14 mouse cellular contexts compared by ENCODE assay signal in the genomic region with DNA sequence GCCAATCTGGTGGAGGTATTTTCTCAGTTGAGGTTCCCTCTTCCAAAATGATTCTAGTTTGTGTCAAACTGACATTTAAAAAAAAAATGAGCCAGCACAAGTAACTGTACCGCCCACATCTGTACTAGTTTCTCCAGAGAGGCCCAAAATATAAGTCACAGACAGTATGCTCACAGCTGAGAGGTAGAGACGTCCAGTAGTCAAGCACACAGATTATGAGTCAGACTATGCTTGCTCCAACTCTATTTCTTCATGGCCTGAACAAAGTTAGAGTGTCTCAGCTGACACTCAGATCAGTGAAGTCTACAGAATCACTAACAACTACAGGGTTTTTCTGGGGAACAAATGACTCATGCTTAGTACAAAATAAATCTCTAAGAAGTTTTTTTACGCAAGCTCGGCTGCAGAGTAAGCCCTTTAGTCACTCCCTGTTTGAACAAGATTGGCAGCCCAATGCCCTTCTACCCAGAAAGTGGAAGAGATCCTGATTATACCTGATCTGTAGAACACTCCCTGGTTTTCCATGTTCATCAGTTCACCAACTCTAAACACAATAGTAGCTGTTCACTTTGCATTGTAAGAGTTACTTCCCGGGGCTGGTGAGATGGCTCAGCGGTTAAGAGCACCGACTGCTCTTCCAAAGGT.
DNase-seq lines count a peak whose midpoint lies in the region; ATAC-seq and TF ChIP-seq lines count a peak whose summit lies in the region.
"Had no signal": no experiment of that assay in that cellular context is flagged by ENCODE, and none has a peak within 500 bp of the region (broad histone marks: within the 10 kb centered on the region; RNA-seq: fewer than 3 reads in every experiment).

No protein-coding gene starts in this region.

- no peaks in the 10 kb centered on the region for H3K27me3 ChIP-seq in heart, postnatal 0 days (ENCODE audit: control insufficient read depth, insufficient read depth, low read length)
- no peaks in the 10 kb centered on the region for H3K27me3 ChIP-seq in forebrain, embryonic 12.5 days
- H3K27me3 ChIP-seq in forebrain, embryonic 13.5 days = no peaks in the 10 kb centered on the region
- H3K27me3 ChIP-seq: heart, embryonic 15.5 days; hindbrain, embryonic 15.5 days; neural tube, embryonic 15.5 days had no signal

- WGBS in heart, postnatal 0 days = 73% methylated on average over 7 of the region's 7 CpGs
- 88% methylated on average over 7 of the region's 7 CpGs for WGBS in forebrain, embryonic 12.5 days
- WGBS in forebrain, embryonic 13.5 days = 86% methylated on average over 7 of the region's 7 CpGs

- DNase-seq in heart, postnatal 0 days (ENCODE audit: low spot score) = no peak
- DNase-seq in heart, postnatal 14 days = no peak
- DNase-seq in 3T3-L1 (ENCODE audit: low read depth, low spot score) (peak; percentile 92), adipocyte (ENCODE audit: low spot score) (peak; percentile 59)
- DNase-seq in left cerebral cortex, postnatal 25 days (ENCODE audit: low spot score in 2 of 2) = peak; percentile 64 to 96
- DNase-seq: cerebellum, adult 9-11 months; gastrocnemius, postnatal 36 days; kidney, adult 2 months; lung, adult 18-20 months had no signal

- H3K9me3 ChIP-seq in heart, postnatal 0 days (replicated peaks; ENCODE audit: control insufficient read depth, low read length) = peaks cover 18% of the 10 kb centered on the region; the same call in 1 of the 2 replicates
- peaks cover 11% of the 10 kb centered on the region; the same call in 1 of the 2 replicates for H3K9me3 ChIP-seq in forebrain, embryonic 12.5 days
- peaks cover 14% of the 10 kb centered on the region for H3K9me3 ChIP-seq in forebrain, embryonic 13.5 days (replicated peaks)
- H3K9me3 ChIP-seq: heart, embryonic 15.5 days; hindbrain, embryonic 15.5 days had no signal

- no peak for ATAC-seq in heart, postnatal 0 days (ENCODE audit: insufficient read depth, low read depth)
- no peak for ATAC-seq in forebrain, embryonic 12.5 days (ENCODE audit: low FRiP score)
- no peak for ATAC-seq in forebrain, embryonic 13.5 days

- no peak overlapping the region for H3K4me2 ChIP-seq in heart, postnatal 0 days (ENCODE audit: low read depth, low read length)
- H3K4me2 ChIP-seq in forebrain, embryonic 12.5 days = no peak overlapping the region
- no peak overlapping the region for H3K4me2 ChIP-seq in forebrain, embryonic 13.5 days
- H3K4me2 ChIP-seq: heart, embryonic 15.5 days; hindbrain, embryonic 15.5 days; neural tube, embryonic 15.5 days had no signal

- no peak overlapping the region for H3K9ac ChIP-seq in heart, postnatal 0 days (replicated peaks; ENCODE audit: low read depth, low read length)
- H3K9ac ChIP-seq in forebrain, embryonic 12.5 days = no peak overlapping the region
- H3K9ac ChIP-seq in forebrain, embryonic 13.5 days = no peak overlapping the region
- H3K9ac ChIP-seq: heart, embryonic 15.5 days; hindbrain, embryonic 15.5 days; neural tube, embryonic 15.5 days had no signal

- H3K27ac ChIP-seq in heart, postnatal 0 days (ENCODE audit: low read depth) = 0 out of 2 replicates have a peak overlapping the region, but pooled peaks have one; percentile 15
- no peak overlapping the region for H3K27ac ChIP-seq in forebrain, embryonic 12.5 days
- H3K27ac ChIP-seq in forebrain, embryonic 13.5 days = no peak overlapping the region
- H3K27ac ChIP-seq: heart, embryonic 15.5 days; hindbrain, embryonic 15.5 days; neural tube, embryonic 15.5 days had no signal

- no peaks in the 10 kb centered on the region for H3K36me3 ChIP-seq in heart, postnatal 0 days (replicated peaks; ENCODE audit: control insufficient read depth, insufficient read depth, low read length)
- no peaks in the 10 kb centered on the region for H3K36me3 ChIP-seq in forebrain, embryonic 12.5 days (replicated peaks)
- H3K36me3 ChIP-seq in forebrain, embryonic 13.5 days (ENCODE audit: poor library complexity, severe bottlenecking) = no peaks in the 10 kb centered on the region
- H3K36me3 ChIP-seq: heart, embryonic 15.5 days; hindbrain, embryonic 15.5 days; neural tube, embryonic 15.5 days had no signal

- H3K4me1 ChIP-seq in heart, postnatal 0 days (ENCODE audit: control insufficient read depth, insufficient read depth) = 0 out of 2 replicates have a peak, but pooled peaks cover 2% of the 10 kb centered on the region
- H3K4me1 ChIP-seq in forebrain, embryonic 12.5 days = no peaks in the 10 kb centered on the region
- no peaks in the 10 kb centered on the region for H3K4me1 ChIP-seq in forebrain, embryonic 13.5 days
- H3K4me1 ChIP-seq: heart, embryonic 15.5 days; hindbrain, embryonic 15.5 days; neural tube, embryonic 15.5 days had no signal

- H3K4me3 ChIP-seq in heart, postnatal 0 days (ENCODE audit: low read depth, low read length) = no peak overlapping the region
- no peak overlapping the region for H3K4me3 ChIP-seq in forebrain, embryonic 12.5 days (replicated peaks)
- H3K4me3 ChIP-seq in forebrain, embryonic 13.5 days = no peak overlapping the region
- H3K4me3 ChIP-seq: heart, embryonic 15.5 days; hindbrain, embryonic 15.5 days; neural tube, embryonic 15.5 days had no signal

- TF ChIP-seq EP300 in heart, postnatal 0 days (IDR thresholded peaks at IDR 0.05; ENCODE audit: low read depth) = no peak

- no peak for TF ChIP-seq CTCF in heart, postnatal 0 days (IDR thresholded peaks at IDR 0.05; ENCODE audit: low read depth)

- intact Hi-C loops in heart, postnatal 14 days (cut with DNase I) = loop anchor here (5.0 kb wide), 1 partner anchor 128 kb away; no protein-coding TSS in a partner anchor
- intact Hi-C loops in left cerebral cortex, postnatal 25 days (cut with DNase I) = loop anchor here (1.0 to 5.0 kb wide), 5 partner anchors 68 to 464 kb away; partner anchors contain the start of gene Map1b

Comparison
In these comparisons a context has a peak if more than half of its experiments do, and no peak if none do; other contexts are left out.
1. DNase-seq: peak in 3T3-L1 (single experiment), adipocyte (single experiment) and left cerebral cortex, postnatal 25 days (2 of 2); none in heart, postnatal 0 days (single experiment) and heart, postnatal 14 days (0 of 2).